Comparison of ENCODE assay signal across 8 mouse cellular contexts in genomic region chr8:120294982-120295870, GRCm38 (mm10).
DNase-seq lines count a peak whose midpoint lies in the region; ATAC-seq and TF ChIP-seq lines count a peak whose summit lies in the region.

No protein-coding gene starts in this region.

- peaks cover 3% of the 10 kb centered on the region for H3K4me1 ChIP-seq in bone marrow, adult 2 months (ENCODE audit: control insufficient read depth, insufficient read depth, low read length)
- H3K4me1 ChIP-seq in hindbrain, embryonic 16.5 days (ENCODE audit: control insufficient read depth, insufficient read depth, low read depth, low read length), result peaks cover 74% of the 10 kb centered on the region
- peaks cover 97% of the 10 kb centered on the region for H3K4me1 ChIP-seq in midbrain, embryonic 10.5 days

- peak overlapping the region; percentile 91 for H3K27ac ChIP-seq in bone marrow, adult 2 months (ENCODE audit: control insufficient read depth, insufficient read depth, low read depth, low read length, poor library complexity)
- peak overlapping the region; percentile 54 for H3K27ac ChIP-seq in hindbrain, embryonic 16.5 days (ENCODE audit: low read depth, low read length)
- peak overlapping the region; percentile 89 for H3K27ac ChIP-seq in midbrain, embryonic 10.5 days (replicated peaks)

- H3K27me3 ChIP-seq in hindbrain, embryonic 16.5 days (replicated peaks; ENCODE audit: control insufficient read depth, insufficient read depth, low read length), result no peaks in the 10 kb centered on the region
- H3K27me3 ChIP-seq in midbrain, embryonic 10.5 days (ENCODE audit: low read depth, poor library complexity, severe bottlenecking), result peaks cover 30% of the 10 kb centered on the region

- intact Hi-C loops in heart, postnatal 25 days (cut with DNase I), result no loop called here

- no peaks in the 10 kb centered on the region for H3K9me3 ChIP-seq in hindbrain, embryonic 16.5 days (ENCODE audit: control insufficient read depth, low read length)
- H3K9me3 ChIP-seq in midbrain, embryonic 10.5 days (replicated peaks), result no peaks in the 10 kb centered on the region

- no peak overlapping the region for H3K4me2 ChIP-seq in hindbrain, embryonic 16.5 days (ENCODE audit: low read length)

- TF ChIP-seq CTCF in bone marrow, adult 2 months (IDR thresholded peaks at IDR 0.05; ENCODE audit: control insufficient read depth, insufficient read depth, low read length), result no peak

- TF ChIP-seq POLR2A in bone marrow, adult 2 months (IDR thresholded peaks at IDR 0.05; ENCODE audit: borderline replicate concordance, control insufficient read depth, low read depth, low read length), result no peak

- no peak overlapping the region for H3K4me3 ChIP-seq in bone marrow, adult 2 months (replicated peaks; ENCODE audit: control insufficient read depth, low read depth, low read length)
- H3K4me3 ChIP-seq in hindbrain, embryonic 16.5 days (ENCODE audit: low read length), result no peak overlapping the region
- H3K4me3 ChIP-seq in midbrain, embryonic 10.5 days, result peak overlapping the region; percentile 30

- ATAC-seq in hindbrain, embryonic 16.5 days, result no peak

- peak; percentile 92 for DNase-seq in heart, adult 11 months
- DNase-seq in heart, postnatal 25 days (ENCODE audit: low spot score), result no peak
- peak; percentile 74 for DNase-seq in midbrain, embryonic 10.5 days (ENCODE audit: low spot score)
- DNase-seq in urinary bladder, postnatal 14 days (ENCODE audit: low spot score), result no peak
- no peak for DNase-seq in urinary bladder, postnatal 4 days (ENCODE audit: low spot score in 2 of 2)
- no peak for DNase-seq in spleen, postnatal 14 days (ENCODE audit: low spot score in 2 of 2)

- peak overlapping the region; percentile 32; the same call in 1 of the 2 replicates for H3K9ac ChIP-seq in hindbrain, embryonic 16.5 days (ENCODE audit: low read depth, low read length)

- H3K36me3 ChIP-seq in hindbrain, embryonic 16.5 days (ENCODE audit: control insufficient read depth, insufficient read depth, low read length), result no peaks in the 10 kb centered on the region
- H3K36me3 ChIP-seq in midbrain, embryonic 10.5 days, result no peaks in the 10 kb centered on the region

- WGBS in bone marrow, adult 2 months, result 79% methylated on average over 16 of the region's 17 CpGs
- WGBS in hindbrain, embryonic 16.5 days, result 28% methylated on average over 17 of the region's 17 CpGs
- 14% methylated on average over 16 of the region's 17 CpGs for WGBS in midbrain, embryonic 10.5 days

Comparison
In these comparisons a context has a peak if more than half of its experiments do, and no peak if none do; other contexts are left out.
1. DNase-seq: peak in heart, adult 11 months (single experiment) and midbrain, embryonic 10.5 days (single experiment); none in heart, postnatal 25 days (single experiment), urinary bladder, postnatal 14 days (single experiment), urinary bladder, postnatal 4 days (0 of 2) and spleen, postnatal 14 days (0 of 2).
2. Peak in every context shown above with its lines, with median percentiles within 50 percentile points of each other: H3K27ac ChIP-seq.